Mouse (Mus musculus) heart, postnatal 0 days (tissue): Measurements from ENCODE around the gene Degs2. TPM values are rescaled to one million over a fixed set of nuclear protein-coding genes. Genes with fewer than 3 reads are reported as not detected.

Experiments
- ATAC-seq: fragments of 200-750 bp; cut with Nextera tagmentation; 2 replicates; pipeline ENCODE4 v1.8.0; 2017; ENCODE audit warnings: low read depth, moderate number of reproducible peaks, moderate library complexity; ENCODE audit not compliant: insufficient read depth
- DNase-seq: peaks from one replicate; pipeline ENCODE4 v3.0.0-alpha.2; 2016; ENCODE audit warnings: low spot score
- H3K27ac ChIP-seq: fragments of 300-500 bp; sonication (generic); 2 replicates; pipeline ENCODE4 v1.5.1; 2014; ENCODE audit warnings: low read depth, mild to moderate bottlenecking
- H3K27me3 ChIP-seq: fragments of 300-500 bp; sonication (generic); 2 replicates; pipeline ENCODE4 v1.6.1; 2014; ENCODE audit warnings: low read length, mixed read lengths; ENCODE audit not compliant: control insufficient read depth, insufficient read depth
- H3K36me3 ChIP-seq: fragments of 300-500 bp; sonication (generic); replicated peaks from 2 replicates; pipeline ENCODE4 v1.6.1; 2014; ENCODE audit warnings: low read length, mixed read lengths; ENCODE audit not compliant: control insufficient read depth, insufficient read depth
- H3K4me1 ChIP-seq: fragments of 300-500 bp; sonication (generic); 2 replicates; pipeline ENCODE4 v1.6.1; 2014; ENCODE audit warnings: antibody characterized with exemption; ENCODE audit not compliant: control insufficient read depth, insufficient read depth
- H3K4me2 ChIP-seq: fragments of 300-500 bp; sonication (generic); 2 replicates; pipeline ENCODE4 v1.6.1; 2014; ENCODE audit warnings: low read depth, mild to moderate bottlenecking, low read length, moderate library complexity
- H3K4me3 ChIP-seq: fragments of 300-500 bp; sonication (generic); 2 replicates; pipeline ENCODE4 v1.5.1; 2014; ENCODE audit warnings: low read depth, low read length
- H3K9ac ChIP-seq: fragments of 300-500 bp; sonication (generic); replicated peaks from 2 replicates; pipeline ENCODE4 v1.6.1; 2014; ENCODE audit warnings: low read depth, low read length, mixed read lengths
- H3K9me3 ChIP-seq: fragments of 300-500 bp; sonication (generic); replicated peaks from 2 replicates; pipeline ENCODE4 v1.6.1; 2016; ENCODE audit warnings: low read length; ENCODE audit not compliant: control insufficient read depth
- CTCF ChIP-seq: IDR thresholded peaks from 2 replicates; pipeline ENCODE4 v1.5.1; 2016; ENCODE audit warnings: antibody characterized with exemption, control low read depth, low read depth
- EP300 ChIP-seq: IDR thresholded peaks from 2 replicates; pipeline ENCODE4 v1.6.1; 2016; ENCODE audit warnings: antibody characterized with exemption, low read depth
- WGBS: fragments of 180-500 bp; shearing (Covaris S2); extraction: QIAGEN DNeasy Blood & Tissue Kit; methylation state at CpG from one replicate; pipeline ENCODE4 v1.1.7; 2014; 5-methylcytosine and 5-hydroxymethylcytosine counted together
- microRNA counts: library from miRNA; unstranded; fragments of <30 nt; microRNA quantifications from one replicate; lab custom pipeline; 2015
- microRNA-seq: library from miRNA; unstranded; fragments of <30 nt; microRNA quantifications from one replicate; pipeline ENCODE4, GENCODE M21; 2016
- polyA plus RNA-seq: library from polyadenylated mRNA; unstranded; fragments of >200 nt; fragmentation: Nextera tagmentation; extraction: Ambion mirVana; gene quantifications from 2 replicates; pipeline ENCODE4 v1.2.1, GENCODE M21; 2015
- total RNA-seq: library from RNA; depleted of rRNA; stranded (reverse); fragments of >200 nt; gene quantifications from 2 replicates; pipeline ENCODE4 v1.2.3, GENCODE M21; 2014; ENCODE audit warnings: low replicate concordance; rRNA removed

The Degs2 gene
- total and polyA plus RNA-seq, 2 experiments from 2014 or later = 0.12 to 2.3 TPM

GRCm38 (mm10) chr12:108634031-108634430 is 68.1 kb downstream of the Degs2 start:
- H3K4me1 ChIP-seq = peaks cover 20% of the 10 kb centered on the region; the same call in 1 of the 2 replicates
- no peak overlapping the region for H3K27ac ChIP-seq
- H3K9me3 ChIP-seq = no peaks in the 10 kb centered on the region
- DNase-seq (no peak), ATAC-seq (no peak)
- no peaks in the 10 kb centered on the region for H3K36me3 ChIP-seq
- no peaks in the 10 kb centered on the region for H3K27me3 ChIP-seq
- no peak overlapping the region for H3K4me3 ChIP-seq
- 95% methylated on average over 1 of the region's 1 CpGs for WGBS
- no peak overlapping the region for H3K9ac ChIP-seq
- TF ChIP-seq CTCF = no peak
- no peak for TF ChIP-seq EP300
- no peak overlapping the region for H3K4me2 ChIP-seq

- Histone ChIP-seq H3K4me3 (no peak overlapping the region), H3K36me3 (no peaks in the 10 kb centered on the region), H3K27me3 (no peaks in the 10 kb centered on the region), H3K9ac (no peak overlapping the region), H3K4me2 (no peak overlapping the region), H3K27ac (no peak overlapping the region), H3K9me3 (no peaks in the 10 kb centered on the region), H3K4me1 (peaks cover 14% of the 10 kb centered on the region; the same call in 1 of the 2 replicates)
- DNase-seq (no peak), ATAC-seq (no peak)
- TF ChIP-seq EP300 (no peak), CTCF (no peak)
Observed at GRCm38 (mm10) chr12:108632501-108632900, 69.6 kb downstream of the Degs2 start.

GRCm38 (mm10) chr12:108630741-108631688 is 71.1 kb downstream of the Degs2 start:
- Histone ChIP-seq H3K4me1 (peaks cover 3% of the 10 kb centered on the region; the same call in 1 of the 2 replicates), H3K27ac (no peak overlapping the region), H3K9me3 (no peaks in the 10 kb centered on the region), H3K27me3 (no peaks in the 10 kb centered on the region), H3K36me3 (no peaks in the 10 kb centered on the region), H3K9ac (no peak overlapping the region), H3K4me2 (no peak overlapping the region), H3K4me3 (no peak overlapping the region)
- no peak for ATAC-seq
- TF ChIP-seq CTCF = no peak
- no peak for TF ChIP-seq EP300
- 63% methylated on average over 6 of the region's 6 CpGs for WGBS
- no peak for DNase-seq

GRCm38 (mm10) chr12:108629556-108629955 is 72.6 kb downstream of the Degs2 start:
- Histone ChIP-seq H3K36me3 (no peaks in the 10 kb centered on the region), H3K4me3 (no peak overlapping the region), H3K27ac (no peak overlapping the region), H3K9me3 (no peaks in the 10 kb centered on the region), H3K4me2 (no peak overlapping the region), H3K9ac (no peak overlapping the region), H3K27me3 (no peaks in the 10 kb centered on the region), H3K4me1 (no peaks in the 10 kb centered on the region)
- DNase-seq = no peak
- WGBS = 88% methylated on average over 1 of the region's 1 CpGs
- ATAC-seq = no peak
- TF ChIP-seq EP300 (no peak), CTCF (no peak)

MicroRNA genes within 50 kb of the gene (microRNA counts, 519-probe panel; counts per million panel counts)
- microRNA mmu-miR-342-3p (lab: Ali Mortazavi, UCI) (5,435 counts per million, percentile 70 among the panel's probes with 10 or more counts), microRNA mmu-miR-342-5p (lab: Ali Mortazavi, UCI) (not detected)

Small RNA genes within 50 kb of the gene (microRNA-seq; reads per million reads assigned to microRNA genes)
- gene Gm23872 = not detected
- gene Mir342 = 2,306 reads per million, percentile 86 among the genes with 10 or more reads in this experiment

Other genes starting within 250 kb of the Degs2 start
- 39.5 and 54.2 TPM in 2 replicates for gene Evl, start 147.6 kb downstream of the Degs2 start, total RNA-seq
- gene Evl, start 147.6 kb downstream of the Degs2 start, polyA plus RNA-seq = 22.4 and 26.6 TPM in 2 replicates
- 21.5 and 32.7 TPM in 2 replicates for gene Yy1, start 90.7 kb upstream of the Degs2 start, total RNA-seq
- gene Yy1, start 90.7 kb upstream of the Degs2 start, polyA plus RNA-seq = 7.1 and 7.6 TPM in 2 replicates
- gene Slc25a29, start 133.6 kb upstream of the Degs2 start, total RNA-seq = 4.4 and 7.0 TPM in 2 replicates
- 2.4 and 3.0 TPM in 2 replicates for gene Slc25a29, start 133.6 kb upstream of the Degs2 start, polyA plus RNA-seq
- 11.3 and 15.3 TPM in 2 replicates for gene Slc25a47, start 133.7 kb upstream of the Degs2 start, total RNA-seq
- 4.4 and 5.9 TPM in 2 replicates for gene Slc25a47, start 133.7 kb upstream of the Degs2 start, polyA plus RNA-seq
- gene Wdr25, start 191.3 kb upstream of the Degs2 start, total RNA-seq = 3.5 and 12.9 TPM in 2 replicates
- gene Wdr25, start 191.3 kb upstream of the Degs2 start, polyA plus RNA-seq = 3.9 and 5.3 TPM in 2 replicates
- 52.4 and 80.1 TPM in 2 replicates for gene Wars, start 191.9 kb upstream of the Degs2 start, total RNA-seq
- gene Wars, start 191.9 kb upstream of the Degs2 start, polyA plus RNA-seq = 39.4 and 43.0 TPM in 2 replicates